Mouse (Mus musculus): ENCODE data around the gene Irs3.

- no peak for TF ChIP-seq E2F4 (IDR thresholded peaks at IDR 0.05; ENCODE audit: insufficient read depth)
- no peak for TF ChIP-seq MAX (IDR thresholded peaks at IDR 0.05; ENCODE audit: low read depth)
- no peak for TF ChIP-seq REST (IDR thresholded peaks at IDR 0.05; ENCODE audit: insufficient read depth, insufficient read length)
- TF ChIP-seq MYOG (IDR thresholded peaks at IDR 0.05; ENCODE audit: control insufficient read depth in 1 of 3, insufficient read depth in 1 of 3, insufficient read length in 2 of 3, low read depth in 2 of 3), result no peak
- TF ChIP-seq SRF (IDR thresholded peaks at IDR 0.05; ENCODE audit: control insufficient read depth, insufficient read length, low read depth), result no peak
- peak; percentile 14 for TF ChIP-seq POLR2A (IDR thresholded peaks at IDR 0.05; ENCODE audit: insufficient read length, low read depth)
- TF ChIP-seq MYOD1 (IDR thresholded peaks at IDR 0.05; ENCODE audit: control insufficient read depth in 1 of 3, insufficient read length in 2 of 3, low read depth in 2 of 3), result no peak
Observed at GRCm38 (mm10) chr5:137671443-137672240, 26.1 kb upstream of the Irs3 start.

Measured in myocyte (in vitro differentiated cells).